Mouse (Mus musculus): ENCODE results near the gene Ablim1.

GRCm38 (mm10) chr19:57039258-57039657 lies 275.5 kb downstream of the Ablim1 start:
- TF ChIP-seq POLR2A (IDR thresholded peaks at IDR 0.05; ENCODE audit: control insufficient read depth, extremely low read depth, insufficient read depth, low read length, poor library complexity) (no peak), CTCF (IDR thresholded peaks at IDR 0.05; ENCODE audit: borderline replicate concordance, control insufficient read depth, extremely low read depth, insufficient read depth, low read length, poor library complexity) (0 out of 2 replicates have a peak, but pooled peaks have one; percentile 29)

All from thymus, adult 2 months (tissue).